Mouse (Mus musculus) neural tube, embryonic 10.5 days (tissue): ENCODE results near the gene Tbc1d15.
A peak's percentile ranks its signal among the peaks of the same experiment; 100 is the strongest.

ENCODE experiments used
- DNase-seq: peaks from one replicate; pipeline ENCODE4 v3.0.0-alpha.2; 2017; ENCODE audit warnings: low spot score; ENCODE audit errors: extremely low spot score

The Tbc1d15 gene

GRCm38 (mm10) chr10:115251088-115251934 lies at the start of gene Tbc1d15:
Tbc1d15 (minus strand) TSS chr10:115251467.
- peak; percentile 100 for DNase-seq

- DNase-seq: no peak
Measured at GRCm38 (mm10) chr10:115298683-115299082, 47.4 kb upstream of the Tbc1d15 start.

GRCm38 (mm10) chr10:115297582-115297981 lies 46.3 kb upstream of the Tbc1d15 start:
- DNase-seq: no peak

GRCm38 (mm10) chr10:115296401-115296935 lies 45.2 kb upstream of the Tbc1d15 start:
- DNase-seq: no peak

GRCm38 (mm10) chr10:115295162-115295561 lies 43.9 kb upstream of the Tbc1d15 start:
- DNase-seq: no peak

- DNase-seq: no peak
Measured at GRCm38 (mm10) chr10:115294715-115295114, 43.4 kb upstream of the Tbc1d15 start.

- DNase-seq: no peak
Measured at GRCm38 (mm10) chr10:115293946-115294345, 42.7 kb upstream of the Tbc1d15 start.

- no peak for DNase-seq
Measured at GRCm38 (mm10) chr10:115290671-115291070, 39.4 kb upstream of the Tbc1d15 start.

- DNase-seq: no peak
Measured at GRCm38 (mm10) chr10:115288856-115289255, 37.6 kb upstream of the Tbc1d15 start.

- no peak for DNase-seq
Measured at GRCm38 (mm10) chr10:115284170-115284569, 32.9 kb upstream of the Tbc1d15 start.

- DNase-seq: no peak
Measured at GRCm38 (mm10) chr10:115281381-115281780, 30.1 kb upstream of the Tbc1d15 start.

- DNase-seq: no peak
Measured at GRCm38 (mm10) chr10:115271649-115272048, 20.4 kb upstream of the Tbc1d15 start.

GRCm38 (mm10) chr10:115270612-115271390 lies 19.5 kb upstream of the Tbc1d15 start:
- no peak for DNase-seq

GRCm38 (mm10) chr10:115262926-115263562 lies 11.8 kb upstream of the Tbc1d15 start:
- DNase-seq: no peak

- no peak for DNase-seq
Measured at GRCm38 (mm10) chr10:115262261-115262660, 11.0 kb upstream of the Tbc1d15 start.

GRCm38 (mm10) chr10:115261428-115261827 lies 10.2 kb upstream of the Tbc1d15 start:
- DNase-seq: no peak

GRCm38 (mm10) chr10:115256162-115256561 lies 4.9 kb upstream of the Tbc1d15 start:
- no peak for DNase-seq

- DNase-seq: no peak
Measured at GRCm38 (mm10) chr10:115253521-115253920, 2.3 kb upstream of the Tbc1d15 start.

- DNase-seq: peak; percentile 35
Measured at GRCm38 (mm10) chr10:115252321-115252757, 1.1 kb upstream of the Tbc1d15 start.

- peak; percentile 16 for DNase-seq
Measured at GRCm38 (mm10) chr10:115250235-115251087, 806 bp downstream of the Tbc1d15 start.

- DNase-seq: no peak
Measured at GRCm38 (mm10) chr10:115248041-115248440, 3.2 kb downstream of the Tbc1d15 start.
